Mouse (Mus musculus) kidney, adult 11 months (tissue): ENCODE results near the gene Rnf141.
A peak's percentile ranks its signal among the peaks of the same experiment; 100 is the strongest.

Experiments
- DNase-seq: peaks from one replicate; pipeline ENCODE4 v3.0.0; 2022

Gene Rnf141

DNA sequence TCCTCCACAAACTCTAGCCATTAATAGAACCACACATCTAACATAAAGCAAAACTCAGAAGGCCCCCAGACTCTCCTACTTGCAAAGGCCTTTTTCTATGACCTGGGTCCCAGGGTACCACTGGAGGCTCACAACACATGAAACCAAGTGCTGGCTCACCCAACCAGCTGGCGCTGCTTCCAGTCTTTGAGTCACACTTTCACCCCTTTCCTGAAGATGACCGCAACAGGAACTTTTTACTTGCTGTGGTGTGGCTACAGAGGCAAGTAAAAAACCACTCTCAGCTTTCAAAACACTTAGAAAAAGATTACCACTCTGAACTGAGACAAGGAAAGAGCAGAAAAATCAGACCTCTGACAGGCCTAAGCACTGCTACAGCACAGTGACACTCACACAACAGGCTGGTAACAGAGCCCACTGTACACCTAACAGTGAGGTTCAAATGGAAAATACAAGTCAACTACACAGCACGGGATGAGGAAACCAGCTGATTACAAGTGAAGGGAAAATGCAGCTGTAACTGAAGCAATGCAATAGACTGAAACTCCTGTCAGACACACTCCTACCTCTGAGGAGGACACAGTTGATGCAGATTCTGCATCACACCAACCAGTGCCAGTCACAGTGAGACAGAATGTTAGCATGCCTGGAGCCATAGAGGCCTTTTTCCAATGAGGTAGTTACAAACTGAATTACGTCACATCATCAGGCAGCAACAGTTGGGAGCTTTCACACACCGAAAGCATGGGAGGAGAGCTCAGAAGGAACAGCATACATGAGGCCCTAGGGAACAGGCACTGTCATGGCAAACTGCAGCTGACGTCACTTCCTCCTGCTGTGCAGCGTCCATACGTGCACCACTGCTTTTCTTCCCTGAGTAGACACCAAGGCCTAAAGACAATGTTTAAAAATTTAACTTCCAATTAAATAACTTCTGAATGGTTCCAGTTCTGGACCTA lies 20.0 kb downstream of the Rnf141 start:
- DNase-seq = no peak

DNA sequence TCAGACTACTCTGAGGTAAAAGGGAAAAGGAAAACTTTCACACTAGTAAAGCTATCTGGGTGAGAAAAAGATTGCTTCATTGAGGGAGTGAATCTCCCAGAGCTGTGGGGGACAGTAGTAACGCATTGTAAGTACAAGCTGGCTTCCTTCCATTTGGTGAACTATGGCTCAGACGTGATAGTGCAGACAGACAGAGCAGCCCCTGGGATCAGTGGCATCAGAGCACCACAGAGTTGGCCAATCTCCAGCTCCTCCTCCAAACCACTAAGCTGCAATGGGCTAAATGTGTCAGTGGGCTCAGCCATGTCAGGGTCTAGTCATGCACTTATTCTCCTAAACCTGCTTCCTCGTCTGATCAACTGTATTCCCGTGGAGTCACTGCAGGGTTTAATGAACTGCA lies 20.7 kb downstream of the Rnf141 start:
- DNase-seq = no peak

DNA sequence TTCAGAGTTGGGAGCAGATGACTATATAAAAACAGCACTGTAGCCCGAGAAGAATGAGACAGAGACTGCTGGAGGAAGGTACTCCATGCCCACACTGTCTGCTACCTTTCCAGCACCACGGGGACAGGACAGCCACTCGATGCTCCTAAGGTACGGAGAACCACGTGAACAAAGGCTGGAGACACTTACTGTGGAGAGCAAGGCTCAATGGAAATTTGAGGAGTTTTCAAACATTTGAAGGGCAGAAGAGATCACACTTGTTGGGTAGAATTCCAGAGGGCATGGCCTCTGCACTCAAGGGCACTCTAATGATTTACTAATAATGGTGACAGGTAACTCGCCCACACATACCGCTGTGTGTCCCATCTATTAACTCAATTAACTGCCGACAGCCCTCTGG lies 21.2 kb downstream of the Rnf141 start:
- no peak for DNase-seq

DNA sequence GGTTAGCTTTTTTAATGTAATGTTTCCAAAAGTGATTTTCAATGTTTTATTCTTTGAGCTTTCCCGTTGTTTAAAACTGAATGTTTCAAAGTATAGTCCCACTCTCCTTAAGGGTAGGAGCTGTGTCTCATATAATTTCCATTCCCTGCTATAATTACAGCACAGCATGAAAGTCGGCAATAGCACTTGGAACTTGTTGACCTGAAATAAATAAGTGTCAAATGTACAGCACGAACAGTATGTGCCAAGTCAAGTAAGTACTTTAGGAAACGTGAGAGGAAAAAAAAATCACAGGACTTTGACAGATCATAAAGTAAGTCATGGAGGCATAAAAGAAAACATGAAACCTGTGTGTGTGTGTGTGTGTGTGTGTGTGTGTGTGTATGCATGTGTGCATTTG lies 22.2 kb downstream of the Rnf141 start:
- no peak for DNase-seq

DNA sequence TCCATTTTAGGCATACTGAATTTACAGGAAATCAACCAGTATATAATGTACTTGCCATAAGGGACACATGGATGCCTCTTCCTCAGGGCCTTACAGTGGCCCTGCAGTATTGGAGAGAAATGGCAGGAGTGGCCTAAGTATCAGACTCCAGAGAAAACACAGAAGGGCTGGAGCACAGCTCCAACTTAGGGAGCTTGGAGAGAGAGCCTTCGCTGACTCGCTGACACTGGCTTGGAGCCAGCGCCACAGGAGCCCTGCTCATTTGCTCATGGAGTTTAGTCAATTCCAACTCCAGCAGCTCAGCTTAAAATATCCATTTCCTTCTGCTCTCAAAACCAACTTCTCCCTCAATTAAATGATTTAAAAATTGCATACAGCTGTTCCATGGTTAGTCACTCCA lies 22.6 kb downstream of the Rnf141 start:
- no peak for DNase-seq

DNA sequence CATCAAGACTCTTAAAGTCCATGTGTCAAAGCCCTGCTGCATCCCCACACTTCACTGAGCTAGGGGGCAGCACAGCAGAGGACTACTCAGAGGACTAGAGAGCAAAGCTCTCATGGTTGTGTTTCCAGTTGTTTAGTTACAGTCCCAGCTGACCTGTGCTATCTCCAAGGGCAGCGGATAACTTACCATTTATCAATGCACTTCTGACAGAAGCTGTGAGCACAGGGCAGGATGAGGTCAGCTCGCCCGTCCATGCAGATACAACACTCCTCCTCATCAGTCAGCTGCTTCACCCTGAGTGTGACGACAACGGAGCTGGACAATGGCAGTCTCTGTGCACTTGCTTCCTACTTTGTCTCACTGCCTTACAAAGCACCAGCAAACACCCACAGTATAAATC lies 23.2 kb downstream of the Rnf141 start:
- no peak for DNase-seq

DNA sequence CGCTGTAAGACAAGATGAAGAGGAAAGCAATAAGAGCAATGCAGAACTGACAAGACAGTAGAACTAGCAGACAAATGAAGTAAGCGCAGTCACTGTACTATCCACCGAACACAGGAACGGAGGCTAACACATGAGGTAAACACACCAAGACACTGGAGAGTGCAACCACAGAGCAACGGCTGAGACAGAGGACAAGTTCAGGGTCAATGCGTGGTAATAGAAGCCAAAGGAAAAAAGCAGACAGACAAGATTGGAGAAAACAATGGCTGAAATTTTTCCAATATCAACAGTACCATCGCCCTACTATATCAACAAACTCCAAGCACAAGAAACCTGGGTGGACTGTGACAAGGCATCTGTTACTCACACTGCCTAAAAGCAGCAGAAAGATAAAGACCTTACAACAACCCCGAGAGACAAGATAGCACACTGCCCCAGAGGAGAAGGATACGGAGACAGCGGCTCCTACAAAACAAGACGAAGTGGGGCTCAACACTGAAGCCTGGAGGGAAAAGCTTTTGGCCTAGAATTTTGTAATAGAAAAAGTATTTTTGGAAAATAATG lies 25.4 kb downstream of the Rnf141 start:
- no peak for DNase-seq

DNA sequence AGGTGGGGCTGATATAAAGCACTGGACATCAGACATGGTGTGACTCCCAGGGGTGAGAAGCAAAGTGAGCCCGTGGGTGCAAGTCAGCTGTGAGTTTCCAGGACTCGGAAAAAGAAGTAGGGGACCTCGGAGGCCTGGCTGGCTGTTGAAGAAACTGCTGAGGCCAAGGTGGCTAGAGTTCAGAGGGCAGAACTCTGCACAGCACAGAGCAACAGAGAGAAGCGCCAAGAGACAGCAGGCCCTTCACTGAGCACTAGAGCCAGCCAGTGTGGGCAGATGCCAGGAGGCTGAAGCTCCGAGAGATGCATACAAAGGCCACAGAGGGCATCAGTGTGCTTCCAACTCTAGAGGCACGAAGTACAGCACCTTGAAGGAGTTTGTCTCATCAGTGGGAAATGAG lies 26.1 kb downstream of the Rnf141 start:
- DNase-seq = peak; percentile 42

DNA sequence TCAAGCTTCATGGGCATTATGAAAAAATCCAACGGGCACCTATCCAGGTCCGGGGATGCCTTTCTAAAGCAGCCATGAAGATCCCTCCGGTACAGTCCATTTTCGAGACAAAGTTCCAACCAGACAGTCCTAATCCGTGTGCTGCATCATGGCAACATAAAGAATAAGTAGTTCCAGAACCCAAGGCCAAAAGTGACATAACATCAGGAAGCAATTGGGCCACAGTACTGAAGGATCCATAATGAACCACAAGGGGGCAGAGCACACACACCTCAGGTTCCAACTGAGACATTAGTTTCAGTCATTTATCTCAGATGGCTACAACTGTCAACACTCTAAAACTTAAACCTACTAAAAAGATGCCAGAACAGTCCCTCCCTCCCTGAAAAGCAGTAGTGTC lies 28.2 kb downstream of the Rnf141 start:
- DNase-seq = no peak

DNA sequence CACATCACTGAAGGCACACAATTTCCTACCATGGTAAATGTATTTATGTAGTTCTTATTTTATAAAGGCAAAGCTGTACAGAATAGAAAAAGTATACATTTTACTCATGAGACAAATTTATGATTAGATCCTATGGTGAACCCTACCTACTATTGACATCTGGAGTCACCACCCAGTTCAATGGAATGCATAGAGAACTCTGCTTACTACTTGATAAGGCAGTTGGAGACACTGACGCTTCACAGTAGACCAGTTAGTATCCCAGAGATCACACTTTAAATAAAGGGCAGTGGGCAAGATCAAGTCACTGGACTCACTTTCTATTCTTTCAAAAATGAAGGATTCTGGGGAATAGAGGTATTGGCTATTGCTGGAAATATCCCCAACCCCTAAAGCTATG lies 30.3 kb downstream of the Rnf141 start:
- no peak for DNase-seq

DNA sequence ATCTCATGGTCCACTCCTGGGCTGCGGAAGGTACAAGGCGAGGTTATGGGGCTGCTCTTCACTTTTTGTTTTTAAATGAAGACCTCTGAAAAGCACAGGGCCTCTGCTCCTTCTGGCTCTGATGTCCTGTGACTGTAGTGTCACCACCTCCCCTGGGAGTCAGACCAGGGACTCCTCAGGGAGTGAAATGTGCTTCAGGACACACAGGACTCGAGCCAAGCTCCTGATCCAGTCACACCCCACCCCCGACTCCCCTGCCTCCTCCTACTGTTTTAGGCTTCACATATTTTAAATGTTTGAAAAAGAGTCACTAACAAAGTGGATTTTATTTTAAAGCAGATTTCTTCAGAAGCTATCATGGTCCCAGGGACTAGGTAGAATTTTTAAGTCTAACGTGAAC lies 32.7 kb downstream of the Rnf141 start:
- DNase-seq = no peak

DNA sequence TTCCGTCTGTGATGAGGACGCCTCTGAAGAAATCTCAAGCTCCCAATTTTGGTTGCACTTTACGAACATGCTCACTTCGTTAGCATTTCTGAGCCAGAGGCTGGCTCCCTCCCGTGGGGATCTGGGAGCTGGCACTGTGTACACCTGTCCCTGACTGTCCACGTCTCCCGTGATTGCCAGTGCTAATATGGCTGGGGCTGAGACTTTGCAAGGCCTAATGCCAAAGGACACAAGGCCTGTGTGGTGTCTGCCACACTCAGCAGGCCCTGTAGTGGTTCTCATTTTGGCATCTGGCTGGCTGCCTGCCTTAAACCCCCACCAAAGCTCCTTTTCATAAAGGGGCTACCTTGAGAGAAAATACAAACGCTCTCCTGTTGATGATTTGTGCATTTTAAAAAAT lies 33.3 kb downstream of the Rnf141 start:
- DNase-seq = no peak

DNA sequence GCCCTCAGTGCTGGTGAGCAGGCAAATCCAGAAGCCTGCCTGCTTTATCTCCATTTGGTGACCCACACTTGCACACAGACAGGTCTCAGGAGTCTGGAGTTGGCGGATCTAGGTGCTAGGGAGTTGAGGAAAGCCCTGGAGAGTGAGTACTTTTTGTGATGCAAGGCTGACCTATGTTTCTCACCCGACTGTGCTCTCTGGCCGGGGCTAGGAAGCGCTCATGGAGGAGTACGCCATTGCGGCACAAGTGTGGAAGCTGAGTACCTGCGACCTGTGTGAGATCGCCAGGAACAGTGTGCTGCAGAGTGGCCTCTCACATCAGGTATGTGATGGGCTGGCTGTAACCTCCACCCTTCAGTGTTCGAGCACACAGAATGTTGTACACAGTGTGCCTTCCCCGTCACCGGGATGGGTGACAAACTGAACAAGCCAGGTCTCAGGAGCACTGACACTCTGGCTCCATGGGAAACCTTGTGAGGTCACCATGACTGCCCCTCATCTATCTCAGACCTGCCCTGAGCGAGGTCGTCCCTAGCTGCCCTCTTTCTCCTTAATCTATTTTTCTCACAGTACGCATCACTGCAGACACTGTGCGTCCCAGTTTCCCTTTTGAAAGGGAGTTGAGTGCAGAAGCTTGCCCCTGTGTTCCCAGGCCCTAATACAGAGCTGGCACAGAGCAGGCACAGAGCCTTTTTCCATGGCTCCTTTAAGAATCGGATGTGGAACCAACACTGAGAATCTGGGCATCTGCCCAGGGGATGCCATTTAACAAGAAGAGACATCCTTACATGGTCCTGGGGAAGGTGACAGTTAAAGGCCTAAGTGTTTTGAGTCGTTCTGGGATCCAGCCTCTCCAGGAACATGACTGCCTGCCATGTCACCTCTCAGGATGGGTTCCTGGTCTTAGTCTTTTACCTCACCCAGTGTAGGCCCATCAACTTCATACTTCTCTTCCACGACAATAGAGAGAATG lies 34.4 kb downstream of the Rnf141 start:
- no peak for DNase-seq

DNA sequence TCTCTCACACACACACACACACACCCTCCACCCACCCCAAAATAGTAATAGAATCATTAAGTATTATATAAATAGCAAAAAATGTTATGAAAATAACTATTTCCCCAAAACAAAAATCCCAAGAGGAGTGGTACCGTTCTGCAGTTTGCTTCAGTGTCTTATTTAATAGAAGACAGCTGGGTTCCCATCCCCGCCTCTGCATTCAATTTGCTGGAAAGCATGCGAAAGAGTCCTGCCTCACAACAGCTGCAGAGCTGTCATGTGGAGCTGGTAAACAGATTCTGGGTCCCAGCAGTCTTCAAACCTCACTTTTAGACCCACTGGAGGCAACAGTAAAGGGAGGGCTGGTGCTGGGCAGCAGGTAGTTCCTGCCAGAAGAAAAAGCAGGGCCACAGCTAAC lies 35.3 kb downstream of the Rnf141 start:
- DNase-seq = no peak

DNA sequence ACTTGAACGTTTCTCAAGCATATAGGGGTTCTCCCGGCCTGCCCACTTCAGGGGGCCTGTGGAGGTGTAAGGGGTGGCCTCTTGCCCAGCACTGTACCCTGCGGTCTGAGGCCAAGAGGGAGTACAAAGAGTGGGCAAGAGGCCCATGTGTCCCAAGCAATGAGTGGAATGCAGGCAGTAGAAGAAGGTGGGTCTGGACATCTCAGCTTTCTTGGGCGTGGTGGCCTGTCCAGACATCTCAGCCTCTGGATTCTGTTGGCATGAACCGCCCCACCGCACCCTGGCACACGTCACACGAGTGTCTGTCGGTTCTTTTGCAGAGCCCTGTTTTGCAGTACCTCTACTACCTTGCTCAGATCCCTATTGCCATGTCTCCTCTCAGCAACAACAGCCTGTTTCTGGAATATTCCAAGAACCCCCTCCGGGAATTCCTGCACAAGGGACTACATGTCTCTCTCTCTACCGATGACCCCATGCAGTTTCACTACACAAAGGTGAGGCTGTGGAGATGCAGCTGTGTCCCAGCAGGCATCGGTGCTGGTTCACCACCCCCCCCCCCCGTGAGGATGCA lies 36.7 kb downstream of the Rnf141 start:
- DNase-seq = no peak

DNA sequence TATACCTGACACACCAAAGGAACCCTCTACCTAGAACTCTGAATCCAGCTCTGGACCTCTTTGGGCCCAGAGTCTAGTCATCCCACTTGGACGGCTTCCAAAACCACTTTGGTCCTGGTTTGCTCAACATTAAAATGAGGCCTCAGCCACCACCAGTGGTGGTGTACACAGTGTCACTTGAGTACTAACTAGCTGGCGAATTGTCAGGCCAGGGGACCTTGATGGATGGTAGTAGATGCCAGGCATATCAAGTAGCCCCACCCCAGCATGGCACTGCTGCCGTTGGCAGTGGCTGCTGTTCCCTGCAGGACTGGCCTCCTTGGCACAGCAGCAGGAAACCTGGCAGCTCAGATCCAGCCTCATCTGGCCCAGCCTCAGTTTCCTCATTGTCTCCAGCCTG lies 40.0 kb downstream of the Rnf141 start:
- DNase-seq = no peak

DNA sequence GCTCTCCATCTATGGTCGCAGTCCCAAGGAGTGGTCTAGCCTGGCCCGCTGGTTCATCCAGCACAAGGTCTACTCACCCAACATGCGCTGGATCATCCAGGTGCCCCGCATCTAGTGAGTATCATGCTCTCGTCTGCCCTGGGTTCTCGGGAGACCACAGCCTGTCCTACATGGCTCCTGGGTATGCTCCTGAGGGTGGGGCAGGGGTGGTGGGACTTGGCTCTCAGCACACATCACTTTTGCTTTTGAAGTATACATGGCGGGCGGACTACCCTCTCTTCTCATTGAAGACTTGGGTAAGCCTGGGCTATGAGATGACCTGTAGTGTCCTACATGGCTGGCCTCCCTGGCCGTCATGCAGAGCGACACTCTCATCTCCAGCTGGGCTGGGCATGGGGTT lies 41.1 kb downstream of the Rnf141 start:
- DNase-seq = no peak

DNA sequence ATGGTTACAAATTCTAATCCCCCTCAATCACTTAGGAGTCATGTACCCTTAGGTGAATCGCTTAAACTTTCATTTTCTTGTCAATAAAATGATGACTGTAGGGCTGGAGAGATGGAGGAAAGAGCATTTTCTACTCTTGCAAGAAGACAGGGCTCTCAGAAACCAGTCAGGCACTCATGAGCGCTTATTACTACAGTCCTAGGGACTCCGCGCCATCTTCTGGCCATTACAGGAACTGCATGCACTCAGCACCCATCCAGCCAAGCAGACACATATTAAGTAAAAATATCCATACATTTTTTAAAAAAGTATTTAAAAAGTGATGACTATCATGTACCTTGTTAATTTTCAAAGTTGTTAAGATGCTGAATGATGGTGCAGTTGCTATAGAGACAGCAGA lies 43.2 kb downstream of the Rnf141 start:
- peak; percentile 76 for DNase-seq

DNA sequence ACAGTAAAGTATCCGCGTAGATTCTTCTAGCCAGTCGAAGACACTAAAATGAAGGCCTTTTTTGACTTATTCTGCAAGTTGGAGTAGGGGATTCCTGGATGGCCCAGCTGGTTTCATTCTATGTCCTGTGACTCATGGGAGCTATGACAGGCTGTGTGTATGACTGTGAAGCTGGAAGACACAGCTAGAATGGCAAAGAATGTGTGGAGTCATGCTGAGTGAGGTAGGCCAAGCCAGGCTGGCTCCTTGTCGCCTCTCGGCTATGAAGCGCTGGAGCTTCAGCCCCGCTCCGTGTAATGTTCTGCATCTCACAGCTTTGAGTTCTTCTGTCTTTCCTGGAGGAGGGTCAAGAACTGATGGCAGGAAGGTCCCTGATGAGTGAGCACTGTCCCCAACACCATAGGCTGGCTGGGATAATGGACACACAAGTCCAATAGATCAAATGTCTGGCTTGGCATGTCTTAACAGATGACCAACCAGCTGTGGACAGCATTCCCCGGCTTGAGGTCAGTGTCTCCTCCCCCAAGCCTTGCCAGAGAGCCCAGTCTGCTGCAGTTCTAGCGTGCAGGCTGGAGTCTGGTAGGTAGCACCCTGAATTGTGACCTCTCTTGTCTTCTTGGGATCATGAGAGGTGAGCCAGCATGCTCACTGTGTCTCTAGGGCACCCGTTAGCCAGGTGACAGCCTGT lies 46.4 kb downstream of the Rnf141 start:
- no peak for DNase-seq

DNA sequence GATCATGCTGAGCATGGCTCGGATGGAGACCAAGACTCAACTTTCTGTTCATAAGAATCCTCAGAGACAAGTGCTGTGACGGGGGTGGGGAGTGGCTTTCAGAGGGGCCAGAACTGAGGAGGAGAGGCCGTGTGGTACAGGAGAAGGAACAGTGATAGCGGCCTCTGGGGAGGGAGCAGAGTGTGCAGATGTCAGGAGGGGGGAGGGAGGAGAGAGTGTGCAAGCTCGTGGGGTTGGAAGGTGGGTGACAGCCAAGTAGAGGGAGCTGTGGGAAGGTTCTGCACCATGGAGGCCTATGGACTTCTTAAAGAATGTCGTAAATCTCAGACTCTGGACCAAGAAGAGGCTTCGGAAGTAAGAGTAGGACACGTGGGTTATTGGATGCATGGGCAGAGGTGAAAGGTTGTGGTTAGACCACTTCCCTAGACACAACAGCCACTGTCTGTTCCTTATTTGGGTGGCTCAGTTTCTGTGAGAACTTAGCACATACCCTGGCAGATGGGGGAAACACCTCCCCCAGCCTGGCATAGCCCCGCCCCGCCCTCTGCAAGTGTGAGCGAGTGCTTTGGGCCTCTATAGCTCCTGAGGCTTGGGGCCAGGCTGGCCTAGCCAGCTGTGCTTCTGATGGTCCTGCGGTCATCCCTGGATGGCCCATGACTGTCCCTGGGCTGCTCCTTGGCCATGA lies 47.7 kb downstream of the Rnf141 start:
- no peak for DNase-seq

DNA sequence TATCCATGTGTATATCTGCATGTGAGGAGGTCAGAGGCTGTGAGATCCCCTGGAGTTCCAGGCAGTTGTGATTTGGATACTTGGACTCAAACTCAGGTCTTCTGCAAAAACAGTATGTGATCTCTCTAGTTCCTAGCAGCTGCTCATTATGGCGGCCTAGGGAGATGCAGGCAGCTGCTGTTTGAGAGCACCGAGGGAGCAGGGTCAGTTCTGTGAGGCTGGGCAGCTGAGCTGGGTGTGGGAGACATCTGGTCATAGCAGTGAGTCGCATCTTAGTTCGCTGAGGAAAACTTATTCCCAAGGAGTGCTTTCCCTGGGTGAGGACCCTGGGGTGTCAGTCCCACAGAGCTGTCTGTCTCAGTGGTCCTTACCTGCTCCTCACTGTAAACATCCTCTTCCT lies 49.5 kb downstream of the Rnf141 start:
- no peak for DNase-seq

DNA sequence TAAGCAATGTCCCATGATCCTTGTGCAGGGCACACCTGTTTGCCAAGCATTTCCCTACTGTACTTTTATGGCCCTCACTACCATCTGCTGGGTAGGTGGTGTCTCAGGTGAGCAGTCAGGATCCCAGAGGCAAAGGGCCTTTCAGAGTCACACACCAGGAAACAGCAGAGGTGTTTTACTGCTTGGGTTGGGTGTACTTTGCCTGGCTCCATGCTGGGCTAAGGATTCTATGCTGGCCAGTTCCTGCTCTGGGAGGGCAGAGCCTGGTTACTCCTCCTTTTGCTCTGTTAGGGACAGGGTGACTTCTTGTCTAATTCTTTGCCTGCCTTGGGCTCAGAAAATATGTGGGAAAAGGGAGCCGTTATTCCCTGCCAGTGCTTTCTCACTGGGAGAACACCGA lies 51.4 kb downstream of the Rnf141 start:
- no peak for DNase-seq
